Mouse (Mus musculus) splenic B cell, adult 2 months (primary cell): Measurements from ENCODE around the gene Eng.

Experiments used
- DNase-seq: peaks from one replicate; pipeline ENCODE4 v3.0.0-alpha.2; 2011; ENCODE audit warnings: low read depth, low spot score
- H3K27me3 ChIP-seq: 2 replicates; pipeline ENCODE4 v1.6.1; 2012; ENCODE audit warnings: mild to moderate bottlenecking, low read length, moderate library complexity, mixed read lengths; ENCODE audit not compliant: control insufficient read depth, poor library complexity, insufficient read depth, severe bottlenecking
- H3K36me3 ChIP-seq: 2 replicates; pipeline ENCODE4 v1.6.1; 2012; ENCODE audit warnings: mild to moderate bottlenecking, low read length, moderate library complexity, mixed read lengths; ENCODE audit not compliant: control insufficient read depth, poor library complexity, insufficient read depth, severe bottlenecking

Eng gene

GRCm38 (mm10) chr2:32691041-32691440 lies 44.6 kb downstream of the Eng start:
- no peak for DNase-seq

GRCm38 (mm10) chr2:32692496-32692895 lies 46.1 kb downstream of the Eng start:
- no peak for DNase-seq
- 0 out of 2 replicates have a peak, but pooled peaks cover 1% of the 10 kb centered on the region for H3K36me3 ChIP-seq
- H3K27me3 ChIP-seq = no peaks in the 10 kb centered on the region

More at GRCm38 (mm10) chr2:32691041-32691440, 44.6 kb downstream of the Eng start:
- Histone ChIP-seq H3K36me3 (0 out of 2 replicates have a peak, but pooled peaks cover 4% of the 10 kb centered on the region), H3K27me3 (no peaks in the 10 kb centered on the region)

GRCm38 (mm10) chr2:32693282-32693681 lies 46.9 kb downstream of the Eng start:
- DNase-seq = no peak
- Histone ChIP-seq H3K27me3 (no peaks in the 10 kb centered on the region), H3K36me3 (no peaks in the 10 kb centered on the region)

GRCm38 (mm10) chr2:32693823-32694411 lies 47.5 kb downstream of the Eng start:
- Histone ChIP-seq H3K36me3 (no peaks in the 10 kb centered on the region), H3K27me3 (no peaks in the 10 kb centered on the region)
- DNase-seq = peak; percentile 98

GRCm38 (mm10) chr2:32694691-32695090 lies 48.3 kb downstream of the Eng start:
- Histone ChIP-seq H3K36me3 (no peaks in the 10 kb centered on the region), H3K27me3 (no peaks in the 10 kb centered on the region)
- DNase-seq = no peak

GRCm38 (mm10) chr2:32699680-32700079 lies 53.3 kb downstream of the Eng start:
- no peak for DNase-seq
- Histone ChIP-seq H3K27me3 (no peaks in the 10 kb centered on the region), H3K36me3 (peaks cover 2% of the 10 kb centered on the region; the same call in 1 of the 2 replicates)

- Histone ChIP-seq H3K36me3 (peaks cover 7% of the 10 kb centered on the region), H3K27me3 (no peaks in the 10 kb centered on the region)
Measured at GRCm38 (mm10) chr2:32700966-32701743, 54.8 kb downstream of the Eng start.

GRCm38 (mm10) chr2:32703046-32703445 lies 56.7 kb downstream of the Eng start:
- H3K27me3 ChIP-seq = no peaks in the 10 kb centered on the region
- no peak for DNase-seq
- peaks cover 9% of the 10 kb centered on the region for H3K36me3 ChIP-seq

More at GRCm38 (mm10) chr2:32700966-32701743, 54.8 kb downstream of the Eng start:
- DNase-seq = no peak

GRCm38 (mm10) chr2:32704021-32704421 lies 57.6 kb downstream of the Eng start, which contains the start of gene Fpgs:
TSS of gene Fpgs (minus strand) at chr2:32704145.
- peaks cover 12% of the 10 kb centered on the region for H3K36me3 ChIP-seq
- no peaks in the 10 kb centered on the region for H3K27me3 ChIP-seq
- DNase-seq = no peak

- Histone ChIP-seq H3K27me3 (no peaks in the 10 kb centered on the region), H3K36me3 (peaks cover 20% of the 10 kb centered on the region)
- no peak for DNase-seq
Measured at GRCm38 (mm10) chr2:32705018-32705417, 58.6 kb downstream of the Eng start.

- DNase-seq = no peak
- H3K36me3 ChIP-seq = peaks cover 22% of the 10 kb centered on the region
- no peaks in the 10 kb centered on the region for H3K27me3 ChIP-seq
Measured at GRCm38 (mm10) chr2:32706971-32707370, 60.6 kb downstream of the Eng start.

- H3K27me3 ChIP-seq = no peaks in the 10 kb centered on the region
- peak; percentile 87 for DNase-seq
- H3K36me3 ChIP-seq = peaks cover 21% of the 10 kb centered on the region
Measured at GRCm38 (mm10) chr2:32708643-32709042, 62.2 kb downstream of the Eng start.

- no peaks in the 10 kb centered on the region for H3K27me3 ChIP-seq
Measured at GRCm38 (mm10) chr2:32709521-32710137, 63.2 kb downstream of the Eng start.

GRCm38 (mm10) chr2:32710425-32710824 lies 64.0 kb downstream of the Eng start:
- peaks cover 19% of the 10 kb centered on the region for H3K36me3 ChIP-seq
- no peaks in the 10 kb centered on the region for H3K27me3 ChIP-seq
- DNase-seq = peak; percentile 71

More at GRCm38 (mm10) chr2:32709521-32710137, 63.2 kb downstream of the Eng start:
- no peak for DNase-seq
- peaks cover 21% of the 10 kb centered on the region for H3K36me3 ChIP-seq
